Mouse (Mus musculus) kidney, postnatal 4 days (tissue): ENCODE measurements around the gene Gm4869.

ENCODE experiments used
- DNase-seq, 2 experiments: peaks; one replicate each; pipeline ENCODE4 v3.0.0; 2021; ENCODE audit warnings: mixed read lengths in 2 of 2

The Gm4869 gene

DNA sequence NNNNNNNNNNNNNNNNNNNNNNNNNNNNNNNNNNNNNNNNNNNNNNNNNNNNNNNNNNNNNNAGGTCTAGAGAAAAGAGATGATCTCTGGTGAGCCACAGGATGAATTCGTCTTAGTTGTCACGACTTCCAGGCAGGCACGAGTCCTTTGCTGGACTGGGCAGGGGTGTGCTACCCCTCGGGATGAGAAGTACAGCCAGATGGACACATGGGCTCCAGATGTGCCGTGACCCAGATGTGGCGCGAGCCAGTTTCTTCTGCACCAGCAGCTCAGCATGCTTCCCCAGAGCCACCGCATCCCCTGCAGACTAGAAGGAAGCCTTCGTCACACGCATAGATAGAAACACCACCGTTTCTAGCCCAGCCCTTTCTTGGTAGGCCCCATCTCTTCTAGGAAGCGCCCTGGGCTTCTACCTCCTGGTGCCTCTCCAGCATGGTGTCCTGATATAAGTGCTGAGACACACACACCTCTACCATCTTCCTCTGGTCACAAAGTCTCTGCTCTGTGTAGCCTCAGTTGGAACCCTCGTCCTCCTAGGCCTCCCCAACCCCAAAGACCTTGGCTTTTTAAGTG is 92.8 kb downstream of the Gm4869 start:
- no peak for DNase-seq

DNA sequence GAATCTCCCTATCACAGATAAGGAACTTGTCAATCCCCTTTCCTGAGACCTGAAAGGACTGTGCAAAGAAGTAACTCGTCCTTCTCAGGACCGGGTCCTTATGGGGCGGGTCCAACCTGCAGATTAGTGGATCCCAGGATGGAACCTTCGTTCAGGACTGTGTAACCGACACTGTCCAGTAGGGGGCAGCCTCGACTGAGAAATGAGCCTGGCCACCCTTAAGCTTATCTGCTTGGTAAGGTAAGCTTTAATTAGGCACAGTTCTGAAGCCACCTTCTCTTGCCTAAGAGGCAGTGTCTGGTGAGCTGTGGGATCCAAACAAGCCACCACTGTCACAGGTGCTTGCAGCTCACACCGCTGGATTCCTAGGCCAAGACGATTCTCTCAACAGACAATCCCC is 94.7 kb downstream of the Gm4869 start:
- DNase-seq, result peak; percentile 90 to 92

DNA sequence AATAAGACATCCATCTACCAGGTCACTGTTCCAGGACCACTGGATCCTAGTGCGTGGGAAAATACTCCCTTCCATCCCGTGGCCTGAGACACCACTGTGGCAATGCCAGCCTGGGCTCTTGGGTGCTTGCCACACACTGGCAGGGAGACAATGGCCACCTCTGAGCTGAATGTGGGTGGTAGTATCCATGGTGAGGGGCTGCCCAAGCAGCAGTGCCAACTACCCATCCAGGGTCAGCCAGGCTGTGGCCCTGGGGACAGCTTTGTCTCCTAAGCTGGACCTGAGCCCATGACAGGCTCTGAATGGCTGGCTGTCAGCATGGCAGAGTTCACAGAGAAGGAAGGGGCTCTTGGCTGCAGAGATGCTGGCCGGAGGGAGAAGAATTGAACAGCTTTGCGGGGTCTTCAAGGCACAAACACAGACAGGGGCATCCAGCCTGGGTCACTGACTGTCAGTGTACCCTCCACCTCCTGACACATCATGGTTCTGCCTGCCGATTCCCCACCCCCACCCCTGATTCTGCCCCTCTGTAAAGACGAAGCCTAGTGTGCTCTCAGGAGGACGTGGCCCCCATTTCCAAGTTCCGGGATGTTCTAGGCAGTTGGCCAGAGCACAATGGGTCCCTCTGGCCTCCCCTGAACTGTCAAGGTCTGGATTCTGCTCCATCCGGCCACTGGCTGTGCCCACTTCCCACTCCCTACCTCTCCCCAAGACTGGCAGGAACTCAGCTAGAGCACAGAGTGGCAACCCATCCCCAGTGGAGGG is 97.5 kb downstream of the Gm4869 start:
- DNase-seq, result no peak
